Mouse (Mus musculus) forebrain, embryonic 16.5 days (tissue): ENCODE data around the gene Aspscr1. TPM values are rescaled to one million over a fixed set of nuclear protein-coding genes. Genes with fewer than 3 reads are reported as not detected.

ENCODE experiments used
- ATAC-seq: fragments of 200-750 bp; cut with Nextera tagmentation; 2 replicates; pipeline ENCODE4 v1.8.0; 2017; ENCODE audit warnings: mild to moderate bottlenecking, moderate library complexity
- H3K27ac ChIP-seq: fragments of 300-500 bp; sonication (generic); 2 replicates; pipeline ENCODE4 v1.5.1; 2014; ENCODE audit warnings: low read length, control low read depth
- H3K27me3 ChIP-seq: fragments of 300-500 bp; sonication (generic); replicated peaks from 2 replicates; pipeline ENCODE4 v1.6.1; 2014; ENCODE audit warnings: low read length; ENCODE audit not compliant: control insufficient read depth, insufficient read depth
- H3K36me3 ChIP-seq: fragments of 300-500 bp; sonication (generic); 2 replicates; pipeline ENCODE4 v1.6.1; 2014; ENCODE audit not compliant: control insufficient read depth, insufficient read depth
- H3K4me1 ChIP-seq: fragments of 300-500 bp; sonication (generic); replicated peaks from 2 replicates; pipeline ENCODE4 v1.6.1; 2014; ENCODE audit warnings: low read length; ENCODE audit not compliant: control insufficient read depth, insufficient read depth
- H3K4me2 ChIP-seq: fragments of 300-500 bp; sonication (generic); 2 replicates; pipeline ENCODE4 v1.6.1; 2014; ENCODE audit warnings: mild to moderate bottlenecking, low read length, control low read depth
- H3K4me3 ChIP-seq: fragments of 300-500 bp; sonication (generic); replicated peaks from 2 replicates; pipeline ENCODE4 v1.5.1; 2014; ENCODE audit warnings: mild to moderate bottlenecking, low read length, control low read depth
- H3K9ac ChIP-seq: fragments of 300-500 bp; sonication (generic); replicated peaks from 2 replicates; pipeline ENCODE4 v1.6.1; 2014; ENCODE audit warnings: low read depth, low read length, control low read depth
- H3K9me3 ChIP-seq: fragments of 300-500 bp; sonication (generic); 2 replicates; pipeline ENCODE4 v1.6.1; 2016; ENCODE audit warnings: low read length; ENCODE audit not compliant: control insufficient read depth
- WGBS: fragments of 180-500 bp; shearing (Covaris S2); extraction: QIAGEN DNeasy Blood & Tissue Kit; methylation state at CpG from one replicate; pipeline ENCODE4 v1.1.7; 2014; 5-methylcytosine and 5-hydroxymethylcytosine counted together
- microRNA-seq: library from miRNA; unstranded; fragments of <30 nt; microRNA quantifications from one replicate; pipeline ENCODE4, GENCODE M21; 2017
- polyA plus RNA-seq: library from polyadenylated mRNA; unstranded; fragments of >200 nt; fragmentation: Nextera tagmentation; extraction: Ambion mirVana; gene quantifications from 2 replicates; pipeline ENCODE4 v1.2.1, GENCODE M21; 2015

Gene Aspscr1
- polyA plus RNA-seq, 1 experiment from 2014 or later, result 158 TPM

- ATAC-seq, result no peak
- Histone ChIP-seq H3K27me3 (no peaks in the 10 kb centered on the region), H3K36me3 (no peaks in the 10 kb centered on the region), H3K9me3 (no peaks in the 10 kb centered on the region), H3K9ac (no peak overlapping the region), H3K4me2 (no peak overlapping the region), H3K27ac (no peak overlapping the region), H3K4me1 (no peaks in the 10 kb centered on the region), H3K4me3 (no peak overlapping the region)
- WGBS, result 93% methylated on average over 5 of the region's 5 CpGs
Measured at GRCm38 (mm10) chr11:120740981-120741380, 68.2 kb downstream of the Aspscr1 start.

- no peak overlapping the region for H3K9ac ChIP-seq
- H3K4me2 ChIP-seq, result no peak overlapping the region
- H3K9me3 ChIP-seq, result no peaks in the 10 kb centered on the region
- H3K4me3 ChIP-seq, result no peak overlapping the region
- 80% methylated on average over 7 of the region's 7 CpGs for WGBS
- no peaks in the 10 kb centered on the region for H3K36me3 ChIP-seq
- no peaks in the 10 kb centered on the region for H3K4me1 ChIP-seq
- H3K27ac ChIP-seq, result no peak overlapping the region
- ATAC-seq, result no peak
- H3K27me3 ChIP-seq, result no peaks in the 10 kb centered on the region
Measured at GRCm38 (mm10) chr11:120744121-120744701, 71.4 kb downstream of the Aspscr1 start.

- 0 out of 2 replicates have a peak, but pooled peaks cover 3% of the 10 kb centered on the region for H3K27me3 ChIP-seq
- 88% methylated on average over 4 of the region's 4 CpGs for WGBS
- H3K4me2 ChIP-seq, result no peak overlapping the region
- no peak for ATAC-seq
- H3K4me1 ChIP-seq, result no peaks in the 10 kb centered on the region
- no peak overlapping the region for H3K4me3 ChIP-seq
- H3K36me3 ChIP-seq, result no peaks in the 10 kb centered on the region
- H3K9me3 ChIP-seq, result no peaks in the 10 kb centered on the region
- no peak overlapping the region for H3K9ac ChIP-seq
- H3K27ac ChIP-seq, result no peak overlapping the region
Measured at GRCm38 (mm10) chr11:120747974-120748373, 75.2 kb downstream of the Aspscr1 start.

GRCm38 (mm10) chr11:120749430-120749829 is 76.7 kb downstream of the Aspscr1 start:
- no peak overlapping the region for H3K9ac ChIP-seq
- WGBS, result 63% methylated on average over 8 of the region's 8 CpGs
- no peak for ATAC-seq
- H3K27ac ChIP-seq, result no peak overlapping the region
- no peak overlapping the region for H3K4me3 ChIP-seq
- H3K9me3 ChIP-seq, result no peaks in the 10 kb centered on the region
- no peak overlapping the region for H3K4me2 ChIP-seq
- H3K36me3 ChIP-seq, result no peaks in the 10 kb centered on the region
- 0 out of 2 replicates have a peak, but pooled peaks cover 3% of the 10 kb centered on the region for H3K27me3 ChIP-seq
- H3K4me1 ChIP-seq, result no peaks in the 10 kb centered on the region

GRCm38 (mm10) chr11:120751606-120752005 is 78.8 kb downstream of the Aspscr1 start:
- 78% methylated on average over 4 of the region's 4 CpGs for WGBS
- Histone ChIP-seq H3K36me3 (no peaks in the 10 kb centered on the region), H3K27ac (no peak overlapping the region), H3K4me3 (no peak overlapping the region), H3K9ac (no peak overlapping the region), H3K27me3 (0 out of 2 replicates have a peak, but pooled peaks cover 3% of the 10 kb centered on the region), H3K9me3 (no peaks in the 10 kb centered on the region), H3K4me1 (no peaks in the 10 kb centered on the region), H3K4me2 (no peak overlapping the region)
- no peak for ATAC-seq

Small RNA genes lying within 50 kb of the gene (microRNA-seq; reads per million reads assigned to microRNA genes)
- 0.83 reads per million for gene Mir6936

Other genes starting within 250 kb of the Aspscr1 start
- 32.0 and 32.1 TPM in 2 replicates for gene Nploc4, start 235.3 kb upstream of the Aspscr1 start, polyA plus RNA-seq
- gene Tspan10, start 230.3 kb upstream of the Aspscr1 start, polyA plus RNA-seq, result not detected in 2 replicates
- 0.32 TPM in 1 of 2 replicates, not detected in the other for gene Pde6g, start 219.5 kb upstream of the Aspscr1 start, polyA plus RNA-seq
- gene Oxld1, start 214.9 kb upstream of the Aspscr1 start, polyA plus RNA-seq, result 9.7 and 9.9 TPM in 2 replicates
- gene Ccdc137, start 214.9 kb upstream of the Aspscr1 start, polyA plus RNA-seq, result 26.2 and 31.2 TPM in 2 replicates
- 45.5 and 56.4 TPM in 2 replicates for gene Arl16, start 205.4 kb upstream of the Aspscr1 start, polyA plus RNA-seq
- gene Mrpl12, start 188.4 kb upstream of the Aspscr1 start, polyA plus RNA-seq, result 107 and 119 TPM in 2 replicates
- 26.5 and 29.5 TPM in 2 replicates for gene Slc25a10, start 181.1 kb upstream of the Aspscr1 start, polyA plus RNA-seq
- gene Gcgr, start 142.3 kb upstream of the Aspscr1 start, polyA plus RNA-seq, result 0.43 TPM in 1 of 2 replicates, not detected in the other
- gene Mcrip1, start 123.2 kb upstream of the Aspscr1 start, polyA plus RNA-seq, result 222 and 241 TPM in 2 replicates
- not detected in 2 replicates for gene Ppp1r27, start 121.8 kb upstream of the Aspscr1 start, polyA plus RNA-seq
- 238 and 265 TPM in 2 replicates for gene P4hb, start 99.7 kb upstream of the Aspscr1 start, polyA plus RNA-seq
- gene Arhgdia, start 91.3 kb upstream of the Aspscr1 start, polyA plus RNA-seq, result 477 and 485 TPM in 2 replicates
- 287 and 320 TPM in 2 replicates for gene Alyref, start 74.6 kb upstream of the Aspscr1 start, polyA plus RNA-seq
- gene Anapc11, start 74.6 kb upstream of the Aspscr1 start, polyA plus RNA-seq, result 178 and 192 TPM in 2 replicates
- not detected in 2 replicates for gene Npb, start 64.5 kb upstream of the Aspscr1 start, polyA plus RNA-seq
- gene Pcyt2, start 55.0 kb upstream of the Aspscr1 start, polyA plus RNA-seq, result 175 and 234 TPM in 2 replicates
- 50.2 and 50.6 TPM in 2 replicates for gene Sirt7, start 47.7 kb upstream of the Aspscr1 start, polyA plus RNA-seq
- 39.9 and 40.1 TPM in 2 replicates for gene Mafg, start 39.4 kb upstream of the Aspscr1 start, polyA plus RNA-seq
- 34.9 and 36.5 TPM in 2 replicates for gene Pycr1, start 29.2 kb upstream of the Aspscr1 start, polyA plus RNA-seq
- 0.75 TPM in 1 of 2 replicates, not detected in the other for gene Myadml2, start 24.8 kb upstream of the Aspscr1 start, polyA plus RNA-seq
- 0.67 and 0.77 TPM in 2 replicates for gene Notum, start 11.8 kb upstream of the Aspscr1 start, polyA plus RNA-seq
- gene Cenpx, start 40.8 kb downstream of the Aspscr1 start, polyA plus RNA-seq, result 82.8 and 95.0 TPM in 2 replicates
- gene Lrrc45, start 41.0 kb downstream of the Aspscr1 start, polyA plus RNA-seq, result 91.0 and 118 TPM in 2 replicates
- gene Rac3, start 48.5 kb downstream of the Aspscr1 start, polyA plus RNA-seq, result 251 and 347 TPM in 2 replicates
- gene Dcxr, start 54.3 kb downstream of the Aspscr1 start, polyA plus RNA-seq, result 7.6 TPM in 2 replicates
- 0.92 and 4.8 TPM in 2 replicates for gene Cbr2, start 59.1 kb downstream of the Aspscr1 start, polyA plus RNA-seq
- gene Hmga1b, start 89.8 kb downstream of the Aspscr1 start, polyA plus RNA-seq, result 1.7 and 2.2 TPM in 2 replicates
- 95.2 and 119 TPM in 2 replicates for gene Rfng, start 111.2 kb downstream of the Aspscr1 start, polyA plus RNA-seq
- 287 and 305 TPM in 2 replicates for gene Gps1, start 111.3 kb downstream of the Aspscr1 start, polyA plus RNA-seq
- 53.4 and 56.9 TPM in 2 replicates for gene Dus1l, start 123.4 kb downstream of the Aspscr1 start, polyA plus RNA-seq
- gene Fasn, start 151.6 kb downstream of the Aspscr1 start, polyA plus RNA-seq, result 92.0 and 97.4 TPM in 2 replicates